Mouse (Mus musculus) right cerebral cortex, postnatal 25 days (tissue): Measurements from ENCODE around the gene Wdr24.
A peak's percentile ranks its signal among the peaks of the same experiment; 100 is the strongest.
"Not testable (repeated sequence)": the region's sequence is repeated elsewhere in the genome, so short reads cannot be mapped to it uniquely, and the experiment has no call there.

Experiments used
- DNase-seq: peaks from one replicate; pipeline ENCODE4 v3.0.0; 2022

The Wdr24 gene

DNA sequence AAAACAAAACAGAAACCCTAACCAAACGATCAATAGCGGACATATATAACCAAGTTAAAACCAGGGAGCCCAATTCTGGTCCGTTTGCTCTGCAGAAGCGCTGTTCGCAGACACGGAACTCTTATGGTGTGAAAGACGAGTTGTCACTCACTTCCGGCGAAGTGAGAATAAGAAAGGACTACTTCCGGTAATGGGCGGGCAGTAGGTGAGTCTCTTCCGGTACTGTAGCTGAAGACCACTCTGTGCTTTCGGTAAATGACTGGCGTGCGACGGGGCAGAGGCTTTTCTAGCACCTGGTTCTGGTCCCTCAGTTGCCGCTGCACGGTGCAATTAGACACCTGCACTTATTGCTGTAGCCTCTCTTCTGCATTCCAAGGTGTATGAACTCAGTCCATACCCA lies at the start of gene Wdr24:
Wdr24 (plus strand) TSS at position 176 of the 400 bp plus-strand sequence.
- DNase-seq: peak; percentile 72

DNA sequence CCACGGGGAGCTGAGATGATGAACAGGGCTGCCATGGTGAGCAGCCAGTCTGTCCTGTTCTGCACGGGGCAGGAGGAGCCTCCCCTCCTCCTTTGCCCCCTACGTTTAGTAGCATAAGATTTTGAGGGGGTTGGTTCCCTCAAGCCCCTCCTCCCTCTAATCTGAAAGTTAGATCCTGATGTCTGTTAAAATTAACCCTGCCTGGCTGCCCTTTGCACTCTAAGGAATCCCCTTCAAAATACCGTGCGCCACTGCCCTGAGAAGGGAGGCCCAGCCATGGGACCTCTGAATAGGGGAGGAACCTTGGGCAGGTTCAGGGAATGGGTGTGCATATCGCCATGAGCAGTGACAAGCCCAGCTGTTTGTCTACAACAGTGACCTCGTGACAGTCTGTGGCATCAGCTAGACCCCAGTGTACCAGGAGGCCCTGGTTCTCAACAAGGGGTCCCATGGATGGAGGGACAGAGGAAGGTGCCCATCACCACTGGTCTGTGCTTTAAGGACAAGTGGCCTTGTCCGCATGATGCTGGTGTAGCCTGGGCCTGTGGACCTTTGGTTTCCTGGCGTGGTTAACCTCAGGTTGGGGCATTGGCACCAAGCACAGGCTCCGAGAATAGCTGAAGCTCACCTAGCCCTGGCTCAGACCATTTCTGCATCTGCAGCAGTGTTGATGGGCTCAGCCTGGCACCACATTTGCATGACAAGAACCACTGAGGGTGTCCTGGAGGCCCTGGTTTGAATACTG lies 47.9 kb upstream of the Wdr24 start:
- no peak for DNase-seq

DNA sequence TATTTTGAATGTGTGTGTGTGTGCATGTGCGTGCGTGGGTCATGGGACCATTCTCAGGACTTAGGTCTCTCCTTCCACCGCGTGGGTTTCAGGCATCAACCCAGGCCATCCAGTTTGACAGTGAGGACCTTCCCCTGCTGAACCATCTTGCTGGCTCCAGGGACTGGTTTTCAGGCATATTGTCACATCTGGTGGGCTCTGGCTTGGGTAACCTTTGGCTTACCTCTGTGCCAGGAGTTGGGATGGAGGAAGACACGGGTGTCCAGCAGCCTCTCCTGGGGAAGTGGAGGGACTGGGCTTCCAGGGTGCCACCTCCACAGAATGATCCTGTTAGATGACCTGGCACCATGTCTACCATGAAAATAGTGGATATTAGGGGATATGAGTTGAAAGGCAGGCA lies 45.5 kb upstream of the Wdr24 start:
- no peak for DNase-seq

- DNase-seq: no peak
Measured at GRCm38 (mm10) chr17:25781339-25781738, 42.1 kb upstream of the Wdr24 start.

- DNase-seq: peak; percentile 10
Measured at GRCm38 (mm10) chr17:25783086-25783485, 40.3 kb upstream of the Wdr24 start.

GRCm38 (mm10) chr17:25783861-25784574 lies 39.4 kb upstream of the Wdr24 start:
- no peak for DNase-seq

- DNase-seq: peak; percentile 94
Measured at GRCm38 (mm10) chr17:25785281-25785745, 38.1 kb upstream of the Wdr24 start, which contains the start of gene Haghl. Gene Haghl (minus strand): TSS chr17:25785673.

- DNase-seq: no peak
Measured at GRCm38 (mm10) chr17:25786280-25786679, 37.1 kb upstream of the Wdr24 start, which contains the start of gene Ccdc78. Gene Ccdc78 (plus strand): TSS chr17:25786580.

GRCm38 (mm10) chr17:25786781-25787504 lies 36.5 kb upstream of the Wdr24 start:
- DNase-seq: no peak

DNA sequence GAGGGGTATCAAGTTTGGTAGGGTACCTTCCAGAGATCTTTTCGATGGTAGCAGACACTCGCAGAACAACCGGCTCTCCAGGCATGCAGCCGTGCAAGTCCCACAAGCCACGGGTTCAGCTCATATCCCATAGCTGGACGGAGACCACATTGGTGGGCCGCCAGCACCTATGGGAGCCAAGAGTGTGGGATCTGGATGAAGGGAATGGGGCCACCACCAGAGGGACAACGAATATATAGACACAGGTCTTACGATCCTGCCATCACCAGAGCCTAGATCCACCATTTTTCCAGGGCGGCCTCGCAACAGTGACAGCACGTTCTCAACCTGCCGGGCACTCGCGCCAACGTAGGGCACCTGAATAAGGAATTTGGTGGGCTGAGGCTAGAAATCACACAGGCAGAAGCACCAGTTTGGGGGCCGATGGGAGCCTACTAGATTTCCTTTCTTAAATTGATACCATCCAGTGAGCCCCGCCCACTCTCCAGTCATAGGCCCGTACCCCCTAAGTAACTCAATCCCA lies 32.0 kb upstream of the Wdr24 start:
- DNase-seq: no peak

GRCm38 (mm10) chr17:25791843-25792527 lies 31.4 kb upstream of the Wdr24 start:
- peak; percentile 82 for DNase-seq

DNA sequence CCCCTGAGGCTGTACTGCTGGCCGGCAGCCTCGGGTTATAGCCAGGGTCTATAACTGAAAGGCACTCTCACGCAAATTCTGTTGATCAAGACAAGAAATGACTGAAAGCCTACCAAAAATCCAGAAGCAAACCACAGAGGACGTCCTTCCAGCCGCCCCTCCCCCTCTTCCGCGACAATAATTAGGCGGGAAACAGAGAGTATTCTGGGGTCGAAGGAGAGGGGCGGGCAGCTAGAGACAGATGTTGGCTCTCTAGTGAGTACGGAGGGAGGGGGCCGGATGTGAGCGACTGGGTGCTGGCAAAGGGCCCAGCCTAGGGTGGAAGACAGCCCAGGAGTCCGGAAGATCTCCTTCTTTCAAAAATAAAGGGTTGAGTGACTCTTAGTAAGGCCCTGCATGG lies 30.8 kb upstream of the Wdr24 start, which contains the start of gene Fam173a:
Fam173a (minus strand) TSS at position 287 of the 400 bp plus-strand sequence.
- peak; percentile 63 for DNase-seq

DNA sequence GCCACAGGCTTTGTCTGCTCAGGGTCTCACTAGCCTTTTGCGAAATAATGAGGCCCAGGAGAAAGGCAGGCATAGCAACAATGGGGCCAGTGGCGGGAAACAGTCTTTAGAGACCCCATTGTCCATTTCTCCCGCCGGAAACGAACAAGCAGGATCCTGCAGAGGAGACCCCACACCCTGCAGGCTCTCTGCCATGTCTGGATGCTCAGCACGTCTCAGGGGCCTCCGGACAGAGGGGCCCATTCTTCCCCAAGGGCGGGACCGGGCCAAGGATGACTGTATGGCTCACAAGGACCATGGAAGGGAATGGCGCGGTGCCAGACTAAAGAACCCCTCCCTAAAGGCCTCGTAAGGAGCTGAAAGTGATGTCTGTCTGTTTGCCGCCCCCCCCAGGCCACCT lies 29.2 kb upstream of the Wdr24 start:
- no peak for DNase-seq

GRCm38 (mm10) chr17:25794998-25795397 lies 28.4 kb upstream of the Wdr24 start:
- no peak for DNase-seq

GRCm38 (mm10) chr17:25795609-25796092 lies 27.8 kb upstream of the Wdr24 start, which contains the start of gene AC134908.4:
Gene AC134908.4 (minus strand): TSS chr17:25795659.
- peak; percentile 62 for DNase-seq

DNA sequence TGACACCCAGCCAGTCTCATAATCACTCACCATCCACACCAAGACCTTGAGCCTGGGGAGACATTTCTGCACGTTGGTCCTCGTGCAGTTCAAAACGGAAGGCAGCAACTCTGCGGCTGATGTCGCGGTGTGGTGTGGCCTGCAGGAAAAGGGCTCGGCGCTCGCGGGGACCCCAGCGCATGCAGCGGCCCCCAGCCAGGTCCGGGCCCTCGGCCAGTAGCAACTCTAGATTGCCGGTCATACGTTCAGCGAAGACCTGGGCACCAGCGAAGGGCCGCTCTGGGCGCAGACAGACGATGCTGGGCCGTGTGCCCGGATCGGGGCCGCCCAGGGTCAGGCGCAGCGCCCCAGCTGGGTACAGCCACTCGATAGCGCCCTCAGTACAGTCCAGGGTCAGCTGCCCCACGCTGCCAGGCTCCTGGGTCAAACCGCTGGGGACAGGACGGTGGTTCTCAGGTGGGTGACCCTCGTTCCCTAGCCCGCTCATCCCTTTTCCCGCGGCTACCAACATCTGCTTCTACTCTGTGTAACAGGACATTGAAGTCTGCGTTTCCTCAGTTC lies 27.1 kb upstream of the Wdr24 start:
- no peak for DNase-seq

DNA sequence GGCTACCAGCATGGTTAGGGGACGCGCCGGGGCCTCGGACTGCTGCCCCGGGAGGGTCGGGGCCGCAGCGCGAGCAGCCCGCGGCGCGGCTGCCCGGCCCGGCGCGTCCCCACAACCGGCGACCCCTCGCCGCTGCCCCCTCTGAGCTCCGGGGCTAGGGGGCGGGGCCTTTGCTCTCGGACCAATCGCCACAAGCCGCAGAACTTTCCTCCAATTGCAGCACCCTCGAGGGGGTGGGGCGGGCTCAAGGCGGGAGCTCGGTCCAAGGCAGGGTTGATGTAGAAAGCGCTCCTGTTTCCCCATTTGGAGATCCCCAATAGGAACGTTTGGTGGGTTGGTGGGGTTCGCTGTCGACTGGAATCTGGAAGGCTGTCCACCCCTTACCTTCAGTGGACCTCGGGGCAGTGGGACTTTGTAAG lies 26.5 kb upstream of the Wdr24 start, which contains the start of gene Metrn:
Metrn (minus strand) TSS at position 186 of the 419 bp plus-strand sequence.
- peak; percentile 77 for DNase-seq

GRCm38 (mm10) chr17:25801029-25801428 lies 22.4 kb upstream of the Wdr24 start:
- DNase-seq: no peak

DNA sequence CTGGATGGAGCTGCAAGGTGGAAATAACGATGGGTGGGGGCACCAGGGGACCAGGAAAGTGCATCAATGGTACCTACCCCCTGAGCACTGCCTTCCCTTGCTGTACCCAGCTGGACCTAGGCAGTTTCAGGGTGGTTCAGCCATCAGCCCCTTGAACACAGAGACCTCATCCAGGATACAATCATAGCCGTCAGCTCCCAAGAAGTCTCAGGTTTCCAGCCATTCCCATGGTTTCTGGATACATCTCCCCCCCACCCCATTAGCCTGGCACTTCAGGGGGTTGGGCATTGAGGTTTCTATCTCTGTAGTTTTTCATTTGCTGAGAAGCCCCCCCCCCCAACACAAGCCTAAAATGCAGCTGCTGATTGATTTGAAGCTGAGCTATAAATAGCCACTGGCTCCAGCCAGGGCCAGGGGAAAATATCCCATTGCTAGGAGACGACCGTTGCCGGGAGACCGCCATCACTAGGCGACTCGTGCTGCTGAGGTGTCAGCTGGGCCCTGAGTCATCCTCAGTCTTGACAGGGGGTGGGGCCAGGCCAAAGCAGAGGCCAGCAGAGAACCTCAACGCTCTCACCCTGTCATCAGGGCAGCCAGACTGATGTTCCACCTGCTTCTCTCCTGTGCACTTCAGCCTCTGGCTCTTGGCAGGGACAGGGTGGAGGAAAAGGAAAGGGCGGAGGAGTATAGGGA lies 20.5 kb upstream of the Wdr24 start:
- peak; percentile 85 for DNase-seq

GRCm38 (mm10) chr17:25806507-25806906 lies 16.9 kb upstream of the Wdr24 start:
- DNase-seq: no peak

GRCm38 (mm10) chr17:25807452-25807851 lies 16.0 kb upstream of the Wdr24 start:
- DNase-seq: not testable (repeated sequence)
